Mouse (Mus musculus): Measurements from ENCODE around the gene Ryr3. TPM values are rescaled to one million over a fixed set of nuclear protein-coding genes. Genes with fewer than 3 reads are reported as not detected.

The Ryr3 gene
- polyA plus RNA-seq, 1 experiment: 0.23 TPM

DNA sequence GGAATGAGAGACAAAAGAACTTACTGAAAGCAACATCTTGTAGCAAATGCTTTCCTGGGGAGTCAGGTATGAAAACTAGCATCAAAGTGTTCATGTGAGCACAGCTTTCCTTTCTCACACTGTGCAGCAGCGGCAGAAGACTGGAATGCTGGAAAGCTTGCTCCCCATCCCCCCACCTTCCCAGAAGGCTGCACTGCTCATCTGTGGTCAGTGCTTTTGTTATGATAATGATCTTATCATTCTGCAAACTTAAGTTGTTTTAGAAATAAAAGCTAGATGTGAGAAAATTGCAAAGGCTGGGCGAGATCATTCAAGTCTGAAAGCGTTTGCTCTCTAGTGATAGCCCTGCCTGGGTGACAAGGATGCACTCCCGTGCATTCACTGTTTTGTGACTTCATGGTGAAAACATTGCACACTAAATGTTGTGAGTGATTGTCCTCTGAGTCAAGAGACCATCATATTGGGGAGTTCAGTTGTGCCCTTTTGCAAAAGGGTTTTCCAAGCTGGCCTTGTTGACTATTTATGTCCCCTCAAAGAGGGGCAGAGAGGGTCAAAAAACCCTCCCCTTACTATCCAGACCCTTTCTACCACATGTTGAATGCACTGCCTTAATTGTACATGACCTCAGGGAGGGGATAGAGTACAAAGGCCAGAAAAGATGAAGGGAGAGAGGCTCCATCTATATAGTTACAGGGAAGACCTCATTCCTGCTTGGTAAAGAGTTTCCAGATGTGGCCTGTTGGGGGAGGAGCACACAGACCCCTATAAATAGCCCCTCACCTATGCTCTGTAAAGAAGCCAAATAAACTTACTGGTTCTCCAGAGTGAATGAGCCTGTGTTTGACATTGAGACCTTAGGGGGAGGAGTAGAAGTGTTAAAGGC is 385.2 kb downstream of the Ryr3 start:
- TF ChIP-seq POLR2A (IDR thresholded peaks at IDR 0.05; ENCODE audit: low read depth, low read length) (no peak), CTCF (IDR thresholded peaks at IDR 0.05; ENCODE audit: extremely low read depth, insufficient read length, insufficient replicate concordance, low read depth, low read length) (no peak)
- no peak overlapping the region for H3K27ac ChIP-seq (ENCODE audit: insufficient read depth, low read depth, low read length)
- H3K4me3 ChIP-seq (ENCODE audit: low read depth, low read length): no peak overlapping the region
- H3K36me3 ChIP-seq (ENCODE audit: control insufficient read depth, insufficient read depth, low read length): no peaks in the 10 kb centered on the region
- H3K27me3 ChIP-seq (ENCODE audit: control insufficient read depth, insufficient read depth, low read length): no peaks in the 10 kb centered on the region
- 23% methylated on average over 4 of the region's 4 CpGs for WGBS
- H3K4me1 ChIP-seq (ENCODE audit: control insufficient read depth, insufficient read depth, insufficient read length, low read length): no peaks in the 10 kb centered on the region

DNA sequence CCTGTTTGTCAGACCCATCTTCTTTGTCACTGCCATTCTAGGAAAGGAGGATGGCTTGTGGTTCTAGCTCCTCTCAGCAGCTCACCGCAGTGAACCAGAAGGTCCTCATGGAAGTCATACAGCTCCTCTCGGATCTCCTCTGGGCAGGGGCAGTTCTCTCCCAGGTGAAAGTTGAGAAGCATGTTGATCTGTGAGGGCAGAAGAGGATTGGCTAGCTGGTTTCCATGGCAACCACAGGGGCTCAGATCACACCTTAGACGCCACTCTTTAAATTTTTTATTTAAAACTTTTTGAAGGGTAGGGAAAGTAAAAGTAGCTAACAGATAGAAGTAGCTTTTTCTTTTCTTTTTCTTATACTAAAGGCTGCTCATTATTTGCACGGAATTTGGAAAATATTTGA is 390.3 kb downstream of the Ryr3 start:
- H3K36me3 ChIP-seq (ENCODE audit: control insufficient read depth, insufficient read depth, low read length): no peaks in the 10 kb centered on the region
- H3K4me3 ChIP-seq (ENCODE audit: low read depth, low read length): no peak overlapping the region
- 33% methylated on average over 4 of the region's 4 CpGs for WGBS
- H3K27ac ChIP-seq (ENCODE audit: insufficient read depth, low read depth, low read length): no peak overlapping the region
- TF ChIP-seq CTCF (IDR thresholded peaks at IDR 0.05; ENCODE audit: extremely low read depth, insufficient read length, insufficient replicate concordance, low read depth, low read length): no peak
- TF ChIP-seq POLR2A (IDR thresholded peaks at IDR 0.05; ENCODE audit: low read depth, low read length): no peak
- H3K27me3 ChIP-seq (ENCODE audit: control insufficient read depth, insufficient read depth, low read length): no peaks in the 10 kb centered on the region
- H3K4me1 ChIP-seq (ENCODE audit: control insufficient read depth, insufficient read depth, insufficient read length, low read length): no peaks in the 10 kb centered on the region

DNA sequence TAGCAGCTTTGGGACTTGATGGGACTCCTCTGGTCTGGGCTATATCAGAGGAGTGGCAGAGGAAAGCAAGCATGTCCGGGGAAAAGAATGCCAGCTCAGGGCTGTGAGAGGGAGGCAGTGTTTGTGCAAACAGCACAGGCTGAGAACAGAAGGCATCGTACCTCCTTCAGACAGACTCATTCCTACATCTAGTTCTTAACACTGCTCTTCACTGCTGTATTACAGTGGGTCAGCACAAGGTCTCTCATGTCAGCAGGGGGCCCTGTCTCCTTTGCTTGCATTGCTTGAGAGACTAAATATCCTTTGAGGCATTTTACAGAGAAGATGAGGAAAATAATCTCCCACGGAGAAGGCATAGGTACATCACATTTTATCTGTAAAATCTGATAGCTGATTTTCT is 394.2 kb downstream of the Ryr3 start:
- no peak overlapping the region for H3K4me3 ChIP-seq (ENCODE audit: low read depth, low read length)
- H3K4me1 ChIP-seq (ENCODE audit: control insufficient read depth, insufficient read depth, insufficient read length, low read length): no peaks in the 10 kb centered on the region
- H3K27me3 ChIP-seq (ENCODE audit: control insufficient read depth, insufficient read depth, low read length): no peaks in the 10 kb centered on the region
- H3K27ac ChIP-seq (ENCODE audit: insufficient read depth, low read depth, low read length): no peak overlapping the region
- TF ChIP-seq CTCF (IDR thresholded peaks at IDR 0.05; ENCODE audit: extremely low read depth, insufficient read length, insufficient replicate concordance, low read depth, low read length) (no peak), POLR2A (IDR thresholded peaks at IDR 0.05; ENCODE audit: low read depth, low read length) (no peak)
- H3K36me3 ChIP-seq (ENCODE audit: control insufficient read depth, insufficient read depth, low read length): no peaks in the 10 kb centered on the region
- WGBS: 30% methylated on average over 3 of the region's 3 CpGs

DNA sequence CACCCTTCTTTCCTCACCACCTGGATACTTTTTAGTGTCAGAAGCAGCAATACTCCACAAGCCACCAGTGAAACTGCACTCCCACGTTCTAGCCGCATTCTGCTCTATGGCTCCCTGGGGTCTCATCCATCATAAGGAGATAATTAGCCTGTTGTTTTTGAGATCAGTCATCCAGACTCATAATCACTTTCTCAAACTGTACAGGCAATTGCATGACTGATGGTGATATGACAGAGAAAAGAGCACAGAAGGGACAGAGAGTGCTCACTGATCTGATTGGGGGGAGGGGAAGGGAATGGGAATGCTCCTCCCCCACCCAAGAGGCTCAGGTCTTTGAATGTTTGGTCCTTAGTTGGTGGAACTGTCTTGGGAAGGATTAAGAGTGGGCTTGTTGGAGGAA is 397.8 kb downstream of the Ryr3 start:
- no peak overlapping the region for H3K4me3 ChIP-seq (ENCODE audit: low read depth, low read length)
- 71% methylated on average over 2 of the region's 2 CpGs for WGBS
- no peaks in the 10 kb centered on the region for H3K4me1 ChIP-seq (ENCODE audit: control insufficient read depth, insufficient read depth, insufficient read length, low read length)
- H3K36me3 ChIP-seq (ENCODE audit: control insufficient read depth, insufficient read depth, low read length): no peaks in the 10 kb centered on the region
- no peaks in the 10 kb centered on the region for H3K27me3 ChIP-seq (ENCODE audit: control insufficient read depth, insufficient read depth, low read length)
- H3K27ac ChIP-seq (ENCODE audit: insufficient read depth, low read depth, low read length): no peak overlapping the region
- TF ChIP-seq CTCF (IDR thresholded peaks at IDR 0.05; ENCODE audit: extremely low read depth, insufficient read length, insufficient replicate concordance, low read depth, low read length): no peak
- TF ChIP-seq POLR2A (IDR thresholded peaks at IDR 0.05; ENCODE audit: low read depth, low read length): no peak

DNA sequence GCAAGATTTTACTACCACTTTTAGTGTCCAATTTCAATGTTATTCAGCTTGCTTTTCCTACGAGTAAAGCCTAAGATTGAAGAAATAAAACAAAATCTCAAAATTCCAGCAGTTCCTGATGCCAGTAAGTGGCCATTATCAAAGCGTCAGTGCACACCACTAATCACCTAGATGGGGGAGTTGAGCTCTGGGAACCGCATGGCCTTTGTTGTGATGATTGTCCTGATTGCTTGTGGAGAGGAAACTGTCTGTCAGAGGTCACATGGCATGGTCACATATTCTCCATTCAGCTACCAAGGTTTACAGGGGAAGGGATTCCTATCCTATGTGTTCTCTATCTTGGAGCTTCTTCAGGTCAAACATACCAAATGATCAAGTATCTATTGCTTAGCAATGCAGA is 399.9 kb downstream of the Ryr3 start:
- TF ChIP-seq CTCF (IDR thresholded peaks at IDR 0.05; ENCODE audit: extremely low read depth, insufficient read length, insufficient replicate concordance, low read depth, low read length): no peak
- WGBS: 62% methylated on average over 3 of the region's 3 CpGs
- H3K36me3 ChIP-seq (ENCODE audit: control insufficient read depth, insufficient read depth, low read length): no peaks in the 10 kb centered on the region
- H3K4me1 ChIP-seq (ENCODE audit: control insufficient read depth, insufficient read depth, insufficient read length, low read length): no peaks in the 10 kb centered on the region
- no peaks in the 10 kb centered on the region for H3K27me3 ChIP-seq (ENCODE audit: control insufficient read depth, insufficient read depth, low read length)
- no peak overlapping the region for H3K4me3 ChIP-seq (ENCODE audit: low read depth, low read length)
- H3K27ac ChIP-seq (ENCODE audit: insufficient read depth, low read depth, low read length): no peak overlapping the region

DNA sequence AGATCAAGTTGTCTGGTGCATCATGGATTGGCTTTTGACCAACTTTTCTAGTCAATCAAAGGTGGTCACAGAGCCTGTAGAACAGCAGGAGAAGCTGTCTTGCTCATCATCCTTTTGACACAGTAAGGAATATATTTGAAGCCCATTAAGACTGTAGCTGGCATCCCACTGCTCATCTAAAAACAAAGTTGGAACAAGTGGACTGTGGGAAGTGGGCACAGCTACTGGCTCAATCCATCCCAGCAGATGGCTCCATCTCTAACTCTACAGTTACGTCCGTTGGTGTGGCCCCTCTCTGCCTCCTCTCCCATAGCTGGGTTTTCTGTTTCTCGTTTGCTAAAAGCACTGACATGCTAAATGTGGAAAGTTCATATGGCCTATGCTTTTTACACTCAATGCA is 400.9 kb downstream of the Ryr3 start:
- TF ChIP-seq POLR2A (IDR thresholded peaks at IDR 0.05; ENCODE audit: low read depth, low read length): no peak
- no peak for TF ChIP-seq CTCF (IDR thresholded peaks at IDR 0.05; ENCODE audit: extremely low read depth, insufficient read length, insufficient replicate concordance, low read depth, low read length)
- 83% methylated on average over 3 of the region's 3 CpGs for WGBS

DNA sequence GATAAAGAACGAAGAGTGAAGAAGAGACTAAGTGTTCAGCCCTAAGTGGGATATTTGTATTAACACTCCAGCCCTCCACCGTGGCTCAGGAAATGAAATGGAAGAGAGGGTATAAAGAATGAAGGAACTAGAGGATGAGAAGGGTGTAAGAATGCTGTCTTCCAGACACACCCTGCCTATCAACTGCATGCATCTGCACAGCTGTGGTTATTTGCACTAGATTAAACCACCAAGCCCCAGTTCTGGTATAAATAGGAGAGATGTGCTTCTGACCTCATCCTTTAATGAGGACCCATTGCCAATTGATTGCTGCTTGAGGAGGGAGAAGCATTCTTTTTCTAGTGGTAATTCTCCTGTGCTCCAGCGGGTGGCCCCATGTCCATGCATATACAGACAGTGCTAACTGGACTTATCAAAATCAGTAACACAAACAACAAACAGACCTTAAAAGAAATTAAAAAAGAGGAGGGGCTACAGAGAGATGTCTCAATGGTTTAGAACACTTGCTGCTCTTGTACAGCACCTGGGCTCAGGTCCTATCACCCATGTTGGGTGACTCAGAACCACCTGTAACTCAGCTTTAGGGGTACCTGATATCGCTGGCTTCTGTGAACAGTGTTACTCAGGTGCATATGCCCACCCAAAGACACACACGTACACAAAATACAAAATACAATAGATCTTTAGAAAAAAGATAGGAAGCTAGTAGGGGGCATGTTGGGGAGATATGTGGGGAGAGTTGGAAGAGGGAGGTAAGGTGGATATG is 404.1 kb downstream of the Ryr3 start:
- Histone ChIP-seq H3K4me3 (ENCODE audit: low read depth, low read length) (no peak overlapping the region), H3K36me3 (ENCODE audit: control insufficient read depth, insufficient read depth, low read length) (no peaks in the 10 kb centered on the region), H3K4me1 (ENCODE audit: control insufficient read depth, insufficient read depth, insufficient read length, low read length) (no peaks in the 10 kb centered on the region), H3K27ac (ENCODE audit: insufficient read depth, low read depth, low read length) (no peak overlapping the region), H3K27me3 (ENCODE audit: control insufficient read depth, insufficient read depth, low read length) (no peaks in the 10 kb centered on the region)
- WGBS: 65% methylated on average over 5 of the region's 5 CpGs
- TF ChIP-seq POLR2A (IDR thresholded peaks at IDR 0.05; ENCODE audit: low read depth, low read length): no peak
- TF ChIP-seq CTCF (IDR thresholded peaks at IDR 0.05; ENCODE audit: extremely low read depth, insufficient read length, insufficient replicate concordance, low read depth, low read length): no peak

More for the DNA sequence above, 400.9 kb downstream of the Ryr3 start:
- no peaks in the 10 kb centered on the region for H3K27me3 ChIP-seq (ENCODE audit: control insufficient read depth, insufficient read depth, low read length)
- H3K4me3 ChIP-seq (ENCODE audit: low read depth, low read length): no peak overlapping the region
- H3K27ac ChIP-seq (ENCODE audit: insufficient read depth, low read depth, low read length): no peak overlapping the region
- H3K4me1 ChIP-seq (ENCODE audit: control insufficient read depth, insufficient read depth, insufficient read length, low read length): no peaks in the 10 kb centered on the region
- no peaks in the 10 kb centered on the region for H3K36me3 ChIP-seq (ENCODE audit: control insufficient read depth, insufficient read depth, low read length)

Data from small intestine, adult 2 months (tissue).